Mouse (Mus musculus): Measurements from ENCODE around the gene Cct5.
"Not testable (repeated sequence)": the region's sequence is repeated elsewhere in the genome, so short reads cannot be mapped to it uniquely, and the experiment has no call there.

Cct5 gene

DNA sequence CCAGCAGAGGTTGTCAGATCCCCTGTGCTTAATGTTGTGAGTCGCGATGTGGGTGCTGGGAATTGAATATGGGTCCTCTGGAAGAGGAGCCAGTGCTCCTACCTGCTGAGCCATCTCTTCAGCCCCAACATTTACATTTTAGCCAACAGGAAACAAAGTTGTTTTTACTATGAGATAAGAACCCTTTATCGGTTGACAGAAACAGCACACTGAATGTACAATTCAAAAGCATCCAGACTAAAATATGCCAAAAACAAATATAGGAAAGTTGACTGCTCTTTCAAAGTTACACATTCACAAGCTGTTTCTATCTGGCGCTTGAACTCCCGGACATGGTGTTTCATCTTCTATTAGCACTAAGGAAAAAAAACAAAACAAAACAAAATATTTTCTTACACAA lies 15.5 kb downstream of the Cct5 start:
- Histone ChIP-seq H3K27me3 (ENCODE audit: control insufficient read depth, insufficient read depth, low read length, poor library complexity, severe bottlenecking) (peaks cover 2% of the 10 kb centered on the region), H3K36me3 (ENCODE audit: control insufficient read depth, insufficient read depth, low read length, poor library complexity, severe bottlenecking) (peaks cover 2% of the 10 kb centered on the region; the same call in 1 of the 2 replicates)
- no peak for DNase-seq (ENCODE audit: low read depth, low spot score)

DNA sequence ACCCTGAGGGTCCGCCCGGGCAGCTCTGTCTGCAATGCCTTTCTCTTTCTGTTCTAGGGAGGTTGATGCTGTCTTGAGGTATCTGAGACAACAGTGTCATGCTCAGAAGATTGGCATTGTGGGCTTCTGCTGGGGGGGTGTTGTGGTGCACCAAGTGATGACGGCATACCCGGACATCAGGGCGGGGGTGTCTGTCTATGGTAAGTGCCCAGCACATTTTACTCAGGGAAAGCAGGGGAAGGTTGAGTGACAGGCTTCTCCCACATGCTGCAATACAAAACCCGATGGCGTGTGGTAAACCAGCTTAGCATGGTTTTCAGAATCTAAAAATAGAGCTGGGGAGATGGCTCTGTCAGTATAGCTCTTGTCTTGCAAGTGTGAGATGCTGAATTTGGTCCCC lies 16.4 kb downstream of the Cct5 start:
- DNase-seq (ENCODE audit: low read depth, low spot score) = no peak
- no peaks in the 10 kb centered on the region for H3K36me3 ChIP-seq (ENCODE audit: control insufficient read depth, insufficient read depth, low read length, poor library complexity, severe bottlenecking)
- peaks cover 2% of the 10 kb centered on the region for H3K27me3 ChIP-seq (ENCODE audit: control insufficient read depth, insufficient read depth, low read length, poor library complexity, severe bottlenecking)

DNA sequence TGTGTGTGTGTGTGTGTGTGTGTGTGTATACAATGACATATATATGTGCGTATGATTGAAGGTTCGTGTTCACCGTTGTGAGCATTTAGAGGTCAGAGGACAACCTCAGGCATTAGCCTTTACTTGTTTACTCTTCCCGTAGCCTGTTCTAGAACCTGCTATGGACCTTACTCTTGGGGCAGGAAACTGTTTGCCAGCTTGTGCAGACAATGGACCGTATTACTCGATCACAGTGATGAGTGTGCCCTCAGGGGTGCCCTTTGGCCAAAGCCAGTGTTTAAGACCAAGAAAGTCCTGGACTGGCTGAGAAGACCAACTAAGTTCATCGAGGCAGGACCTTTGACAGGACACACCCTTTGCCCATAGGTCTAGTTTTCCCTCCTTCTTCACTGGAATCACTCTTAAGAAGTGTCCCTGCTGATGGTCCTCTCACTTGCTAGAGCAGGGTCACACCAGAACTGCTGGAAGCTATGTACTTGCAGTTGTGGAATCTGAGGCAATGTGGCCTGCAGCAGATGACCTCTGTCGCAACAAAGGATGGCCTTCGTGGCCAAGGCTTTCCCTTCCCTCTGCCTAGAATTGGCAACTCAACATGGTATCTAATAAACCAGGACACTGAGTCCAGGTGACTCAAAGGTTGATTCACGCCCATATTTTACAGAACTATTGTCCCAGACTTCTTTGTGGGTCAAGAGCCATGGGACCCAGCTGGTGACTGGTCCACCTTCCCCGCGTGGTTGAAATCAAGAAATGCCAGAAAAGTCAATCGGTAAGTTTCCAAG lies 18.1 kb downstream of the Cct5 start:
- H3K27me3 ChIP-seq (ENCODE audit: control insufficient read depth, insufficient read depth, low read length, poor library complexity, severe bottlenecking) = peaks cover 2% of the 10 kb centered on the region
- H3K36me3 ChIP-seq (ENCODE audit: control insufficient read depth, insufficient read depth, low read length, poor library complexity, severe bottlenecking) = no peaks in the 10 kb centered on the region
- DNase-seq (ENCODE audit: low read depth, low spot score) = no peak

DNA sequence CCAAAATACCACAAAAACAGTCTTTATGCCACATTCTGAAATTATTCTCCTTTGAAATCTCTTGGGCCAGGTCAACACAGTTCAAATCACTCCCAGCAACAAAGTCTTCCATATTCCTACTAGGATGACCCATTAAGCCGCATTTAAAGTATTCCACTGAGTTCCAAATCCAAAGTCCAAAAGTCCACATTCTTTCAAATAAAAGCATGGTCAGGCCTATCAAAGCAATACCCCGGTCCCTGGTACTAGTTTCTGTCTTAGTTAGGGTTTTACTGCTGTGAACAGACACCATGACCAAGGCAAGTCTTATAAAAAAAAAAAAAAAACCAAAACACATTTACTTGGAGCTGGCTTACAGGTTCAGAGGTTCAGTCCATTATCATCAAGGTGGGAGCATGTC lies 20.5 kb downstream of the Cct5 start:
- not testable (repeated sequence) for H3K27me3 ChIP-seq (ENCODE audit: control insufficient read depth, insufficient read depth, low read length, poor library complexity, severe bottlenecking); DNase-seq (ENCODE audit: low read depth, low spot score); H3K36me3 ChIP-seq (ENCODE audit: control insufficient read depth, insufficient read depth, low read length, poor library complexity, severe bottlenecking)

DNA sequence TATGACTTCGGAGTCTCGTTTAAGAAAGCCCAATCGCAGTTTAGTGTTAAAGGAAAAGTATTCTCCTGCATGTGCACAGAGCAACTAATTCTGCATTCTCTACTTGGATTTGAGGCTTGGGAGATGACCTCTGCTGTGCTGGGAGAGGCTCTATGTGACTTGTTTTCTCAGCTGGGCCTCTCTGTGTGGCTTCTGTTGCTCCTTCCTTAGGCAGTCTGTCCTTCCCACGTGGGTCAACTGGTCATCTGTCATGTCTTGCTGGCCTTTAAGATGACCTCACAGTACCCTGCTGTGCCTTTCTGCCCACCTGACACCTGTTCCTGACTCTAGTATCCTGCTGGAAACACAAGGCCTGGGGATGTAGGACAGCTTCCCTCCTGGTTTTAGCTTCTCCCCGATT lies 25.5 kb downstream of the Cct5 start:
- H3K27me3 ChIP-seq (ENCODE audit: control insufficient read depth, insufficient read depth, low read length, poor library complexity, severe bottlenecking) = no peaks in the 10 kb centered on the region
- DNase-seq (ENCODE audit: low read depth, low spot score) = no peak
- H3K36me3 ChIP-seq (ENCODE audit: control insufficient read depth, insufficient read depth, low read length, poor library complexity, severe bottlenecking) = no peaks in the 10 kb centered on the region

DNA sequence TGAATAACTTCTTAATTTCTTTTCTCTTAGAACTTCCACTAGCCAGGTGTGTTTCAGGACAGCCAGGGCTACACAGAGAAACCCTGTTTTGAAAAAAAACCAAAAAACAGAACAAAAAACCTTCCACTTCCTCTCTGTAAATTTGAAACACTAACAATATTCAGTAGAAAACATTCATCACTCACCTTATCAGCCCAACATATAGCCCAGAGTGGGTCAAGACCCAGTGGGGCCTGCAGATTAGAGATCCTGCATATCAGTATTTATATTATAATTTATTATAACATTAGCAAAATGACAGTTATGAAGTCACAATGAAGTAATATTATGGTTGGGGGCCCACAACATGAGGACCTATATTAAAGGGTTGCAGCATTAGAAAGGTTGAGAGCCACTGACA lies 27.9 kb downstream of the Cct5 start:
- no peak for DNase-seq (ENCODE audit: low read depth, low spot score)
- Histone ChIP-seq H3K27me3 (ENCODE audit: control insufficient read depth, insufficient read depth, low read length, poor library complexity, severe bottlenecking) (no peaks in the 10 kb centered on the region), H3K36me3 (ENCODE audit: control insufficient read depth, insufficient read depth, low read length, poor library complexity, severe bottlenecking) (no peaks in the 10 kb centered on the region)

DNA sequence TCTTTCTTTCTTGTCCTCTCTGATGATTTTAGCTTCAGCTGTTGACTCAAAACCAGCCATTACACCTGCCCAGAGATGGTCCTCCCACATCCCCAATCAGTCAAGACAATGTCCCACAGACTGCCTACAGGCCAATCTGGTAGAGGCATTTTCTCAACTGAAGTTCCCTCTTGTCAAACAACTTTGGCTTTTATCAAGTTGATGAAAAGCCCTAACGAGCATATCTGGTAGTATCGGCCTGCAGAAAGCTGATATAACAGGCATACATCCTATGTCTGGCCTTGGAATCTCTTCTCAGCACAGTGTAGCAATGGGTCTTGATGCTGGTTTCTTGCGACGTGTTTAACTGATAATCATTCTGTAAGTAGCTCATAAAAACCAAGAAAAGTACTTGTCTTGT lies 28.3 kb downstream of the Cct5 start:
- H3K36me3 ChIP-seq (ENCODE audit: control insufficient read depth, insufficient read depth, low read length, poor library complexity, severe bottlenecking) = no peaks in the 10 kb centered on the region
- no peak for DNase-seq (ENCODE audit: low read depth, low spot score)
- H3K27me3 ChIP-seq (ENCODE audit: control insufficient read depth, insufficient read depth, low read length, poor library complexity, severe bottlenecking) = no peaks in the 10 kb centered on the region

DNA sequence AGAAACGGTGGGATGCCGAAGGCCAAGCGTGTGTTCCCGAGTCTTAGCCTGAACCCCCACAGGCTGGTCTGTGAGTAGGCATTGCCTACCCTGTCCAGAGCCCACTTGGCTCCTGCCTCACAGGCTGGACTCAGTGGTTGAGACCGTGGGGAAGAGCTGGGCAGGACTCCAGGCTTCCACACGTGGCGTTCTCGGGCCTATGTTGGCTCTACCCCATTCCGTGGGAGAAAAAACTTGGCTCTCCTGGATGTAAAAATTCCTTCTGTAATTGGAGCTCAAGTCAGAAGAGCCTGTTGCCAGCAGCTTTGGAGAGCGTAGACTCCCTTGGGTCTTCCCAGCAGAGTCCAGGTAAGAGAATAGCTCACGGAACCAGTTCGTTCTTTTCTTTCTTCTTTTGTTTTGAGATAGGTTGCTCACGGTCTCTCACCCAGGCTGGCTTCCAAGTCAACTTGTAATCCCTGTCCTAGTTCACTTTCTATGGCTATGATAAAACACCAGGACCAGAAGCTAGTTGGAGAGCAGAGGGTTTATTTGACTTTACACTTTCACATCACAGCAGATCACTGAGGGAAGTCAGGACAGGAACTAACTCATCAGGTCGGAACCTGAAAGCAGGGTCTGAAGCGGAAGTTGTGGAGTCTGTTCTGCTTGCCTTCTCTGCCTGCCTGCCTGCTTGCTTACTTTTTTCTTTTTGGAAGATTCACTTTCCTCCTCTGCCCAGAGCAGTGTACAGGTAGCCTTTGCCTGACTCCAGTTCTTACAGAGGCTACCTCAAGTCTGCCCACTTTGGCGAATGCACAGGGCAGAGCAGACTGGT lies 29.5 kb downstream of the Cct5 start:
- DNase-seq (ENCODE audit: low read depth, low spot score) = peak; percentile 66
- Histone ChIP-seq H3K27me3 (ENCODE audit: control insufficient read depth, insufficient read depth, low read length, poor library complexity, severe bottlenecking) (no peaks in the 10 kb centered on the region), H3K36me3 (ENCODE audit: control insufficient read depth, insufficient read depth, low read length, poor library complexity, severe bottlenecking) (no peaks in the 10 kb centered on the region)

DNA sequence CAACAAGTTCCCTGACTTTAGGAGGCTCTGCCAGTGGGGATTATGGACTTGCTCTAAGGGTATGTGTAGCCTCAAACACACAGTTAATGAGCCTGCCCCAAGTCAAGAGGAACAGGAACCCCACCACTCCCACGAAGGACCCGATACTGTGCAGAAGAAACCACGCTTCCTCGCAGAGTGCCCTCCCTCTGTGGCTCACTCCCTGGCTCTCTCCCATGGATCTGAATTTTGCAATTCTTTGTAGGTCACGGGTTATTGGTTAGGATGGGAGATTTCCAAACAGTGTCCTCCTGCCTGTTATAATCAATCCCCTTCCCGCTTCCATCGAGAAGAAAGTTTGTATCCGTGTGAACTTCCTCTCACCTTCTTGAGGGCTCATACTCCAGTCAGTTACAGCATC lies 30.6 kb downstream of the Cct5 start:
- Histone ChIP-seq H3K27me3 (ENCODE audit: control insufficient read depth, insufficient read depth, low read length, poor library complexity, severe bottlenecking) (no peaks in the 10 kb centered on the region), H3K36me3 (ENCODE audit: control insufficient read depth, insufficient read depth, low read length, poor library complexity, severe bottlenecking) (no peaks in the 10 kb centered on the region)
- DNase-seq (ENCODE audit: low read depth, low spot score) = no peak

DNA sequence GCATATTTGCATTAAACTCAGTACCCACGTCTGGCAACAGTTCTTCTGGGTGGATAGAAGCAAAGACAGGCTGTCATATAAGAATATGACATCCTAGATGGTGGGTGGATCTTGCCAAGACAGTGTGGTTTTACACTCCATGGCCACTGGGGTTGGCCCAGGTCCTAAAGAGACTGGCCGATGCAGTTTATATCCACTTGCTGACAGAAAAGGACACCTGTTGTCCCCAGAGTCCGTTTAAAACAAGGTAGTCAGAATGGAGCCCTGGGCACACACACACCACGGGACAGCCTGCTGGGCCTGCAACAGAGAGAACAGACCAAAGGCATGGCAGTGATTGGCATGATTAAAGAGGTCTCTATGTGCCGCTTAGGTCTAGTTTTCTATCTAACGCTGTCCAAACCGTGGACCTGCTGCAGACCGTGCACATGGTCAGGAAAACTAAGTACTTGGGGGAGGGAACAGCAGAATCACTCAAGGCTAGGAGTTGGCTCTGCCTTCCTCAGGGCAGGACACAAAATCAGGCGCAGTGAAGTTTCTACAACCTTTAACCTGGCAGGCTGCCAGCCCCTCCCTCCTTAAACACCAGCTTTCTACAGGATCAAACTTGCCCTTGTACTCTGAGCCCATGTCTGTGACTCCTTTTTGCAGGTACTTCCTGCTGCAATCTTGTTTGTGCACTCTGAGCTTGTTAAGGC lies 32.1 kb downstream of the Cct5 start:
- no peaks in the 10 kb centered on the region for H3K27me3 ChIP-seq (ENCODE audit: control insufficient read depth, insufficient read depth, low read length, poor library complexity, severe bottlenecking)
- DNase-seq (ENCODE audit: low read depth, low spot score) = no peak

DNA sequence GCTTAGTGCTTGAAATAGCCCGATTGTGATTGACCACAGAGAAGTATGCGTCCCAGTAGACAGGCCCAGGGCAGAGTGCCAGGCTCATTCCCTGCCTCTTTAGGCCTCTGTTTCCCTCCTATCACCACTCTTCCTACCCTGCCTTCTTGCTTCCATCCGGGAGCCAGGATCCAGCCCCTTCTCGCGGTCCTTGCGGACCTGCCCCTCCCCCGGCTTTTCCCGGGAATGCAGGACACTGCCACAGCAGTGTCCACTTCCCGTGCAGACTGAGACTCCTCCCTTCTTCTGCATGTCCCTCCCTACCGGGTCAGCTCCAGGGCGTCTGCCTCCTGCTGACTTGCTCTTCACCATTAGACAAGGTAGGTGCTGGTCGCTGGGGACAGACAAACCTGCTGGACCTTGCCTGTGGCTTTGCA lies 33.0 kb downstream of the Cct5 start:
- no peaks in the 10 kb centered on the region for H3K27me3 ChIP-seq (ENCODE audit: control insufficient read depth, insufficient read depth, low read length, poor library complexity, severe bottlenecking)
- no peaks in the 10 kb centered on the region for H3K36me3 ChIP-seq (ENCODE audit: control insufficient read depth, insufficient read depth, low read length, poor library complexity, severe bottlenecking)
- no peak for DNase-seq (ENCODE audit: low read depth, low spot score)

More for the DNA sequence above, 32.1 kb downstream of the Cct5 start:
- H3K36me3 ChIP-seq (ENCODE audit: control insufficient read depth, insufficient read depth, low read length, poor library complexity, severe bottlenecking) = no peaks in the 10 kb centered on the region

DNA sequence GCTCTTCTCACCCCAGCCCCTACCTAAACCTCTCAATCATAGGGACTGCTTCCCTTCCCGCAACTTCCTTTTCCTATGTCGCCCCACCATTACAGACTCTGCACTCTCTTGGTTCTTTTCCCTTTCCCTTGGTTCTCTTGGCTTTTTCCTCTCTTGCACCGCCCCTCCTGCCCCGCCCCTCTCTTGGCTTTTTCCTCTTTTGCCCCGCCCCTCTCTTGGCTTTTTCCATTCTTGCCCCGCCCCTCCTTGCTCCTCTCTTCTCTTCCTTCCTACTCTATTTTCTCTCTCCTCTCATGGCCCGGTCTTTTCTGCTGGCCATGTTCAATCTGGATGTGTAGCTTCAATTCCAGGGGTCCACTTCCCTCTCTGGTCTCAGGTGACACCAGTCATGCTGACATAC lies 34.2 kb downstream of the Cct5 start:
- Histone ChIP-seq H3K36me3 (ENCODE audit: control insufficient read depth, insufficient read depth, low read length, poor library complexity, severe bottlenecking) (no peaks in the 10 kb centered on the region), H3K27me3 (ENCODE audit: control insufficient read depth, insufficient read depth, low read length, poor library complexity, severe bottlenecking) (no peaks in the 10 kb centered on the region)
- no peak for DNase-seq (ENCODE audit: low read depth, low spot score)

DNA sequence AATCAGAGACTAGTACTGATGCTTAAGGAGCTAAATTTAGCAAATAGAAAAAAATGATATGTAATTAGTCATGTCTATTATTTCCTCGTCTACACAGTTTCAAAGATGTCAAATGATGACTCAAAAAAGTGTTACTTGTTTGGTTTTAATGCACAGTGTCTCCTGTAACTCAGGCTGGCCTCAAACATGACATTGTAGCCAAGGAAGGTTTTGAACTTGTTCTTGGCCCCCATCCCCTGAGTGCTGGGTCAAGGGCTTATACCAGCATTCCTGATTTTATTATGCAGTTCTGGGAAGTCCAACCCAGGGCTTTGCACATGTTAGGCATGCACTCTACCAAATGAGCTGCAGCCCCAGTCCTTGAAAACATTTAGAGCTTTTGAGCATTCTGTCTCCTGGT lies 35.8 kb downstream of the Cct5 start:
- no peaks in the 10 kb centered on the region for H3K36me3 ChIP-seq (ENCODE audit: control insufficient read depth, insufficient read depth, low read length, poor library complexity, severe bottlenecking)
- DNase-seq (ENCODE audit: low read depth, low spot score) = no peak
- no peaks in the 10 kb centered on the region for H3K27me3 ChIP-seq (ENCODE audit: control insufficient read depth, insufficient read depth, low read length, poor library complexity, severe bottlenecking)

DNA sequence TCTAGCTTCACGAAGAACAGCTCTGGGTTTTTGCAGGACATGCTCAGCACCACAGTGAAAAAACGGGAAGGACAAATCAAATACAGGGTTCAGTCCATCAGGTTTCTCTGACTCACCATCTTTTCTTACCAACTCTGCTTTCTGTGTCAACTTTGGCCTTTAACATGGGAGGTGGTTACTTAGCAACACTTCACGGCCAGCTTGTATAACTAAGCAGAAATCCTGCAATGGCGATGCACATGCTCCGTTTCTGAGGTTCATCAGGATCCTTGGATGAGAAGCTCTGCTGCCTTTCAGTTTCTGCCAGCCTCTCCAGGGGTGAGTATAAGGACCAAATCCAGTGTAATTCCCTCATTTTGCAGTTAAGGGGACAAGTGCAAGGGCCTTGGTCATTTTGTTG lies 36.4 kb downstream of the Cct5 start, which contains the start of gene Cmbl:
Cmbl (plus strand) TSS at position 206 of the 400 bp plus-strand sequence.
- no peaks in the 10 kb centered on the region for H3K36me3 ChIP-seq (ENCODE audit: control insufficient read depth, insufficient read depth, low read length, poor library complexity, severe bottlenecking)
- DNase-seq (ENCODE audit: low read depth, low spot score) = no peak
- no peaks in the 10 kb centered on the region for H3K27me3 ChIP-seq (ENCODE audit: control insufficient read depth, insufficient read depth, low read length, poor library complexity, severe bottlenecking)
